Mouse (Mus musculus) heart, postnatal 10 days (tissue): ENCODE measurements at regions not wholly inside any gene's neighbourhood (a gene's known extent, or its start where the extent isn't known, plus 50 kb on each side); places are given as distances from the start of the nearest gene placed in this dataset.
A peak's percentile ranks its signal among the peaks of the same experiment; 100 is the strongest.

Experiments used
- DNase-seq, 2 experiments: peaks; one replicate each; pipeline ENCODE4 v3.0.0; 2021
- intact Hi-C: fragments of 180-260 bp; cut with DNase I; formaldehyde crosslinking; loops from one replicate; pipeline ENCODE4 v1.15.1; 2025

- intact Hi-C loops = no loop called here
- DNase-seq = no peak
Observed at GRCm38 (mm10) chr12:99093989-99094388, 173.6 kb downstream of the Ttc8 start.

- peak; percentile 91 to 95 for DNase-seq
- intact Hi-C loops = loop anchor here (1.0 to 5.0 kb wide), 5 partner anchors 55 to 765 kb away; no protein-coding TSS in a partner anchor
Observed at GRCm38 (mm10) chr12:99096930-99097617, 176.7 kb downstream of the Ttc8 start.

DNA sequence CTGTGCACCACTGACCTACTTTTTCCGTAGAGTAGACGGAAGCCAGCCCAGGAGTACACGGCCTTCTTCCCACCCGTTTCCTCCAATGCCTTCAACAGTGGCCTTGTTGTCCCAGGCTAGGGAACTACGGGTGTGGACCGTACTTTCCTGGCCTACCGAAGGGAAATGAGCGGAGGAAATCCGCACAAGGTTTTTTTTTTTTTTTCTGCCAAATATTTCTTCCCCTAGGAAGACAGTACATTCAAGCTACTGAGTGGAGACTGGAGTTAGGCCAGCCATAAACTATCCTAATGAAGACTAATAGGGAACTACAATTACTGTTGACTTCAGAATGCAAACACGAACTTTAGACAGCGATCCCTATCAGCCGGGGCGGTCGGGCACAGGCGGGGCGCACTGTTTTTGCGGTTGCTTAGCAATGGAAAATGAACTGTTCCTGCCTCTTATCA is 177.3 kb downstream of the Ttc8 start:
- peak in 1 of 2 experiments; percentile 35 for DNase-seq
- intact Hi-C loops = loop anchor here (1.0 to 5.0 kb wide), 5 partner anchors 55 to 765 kb away; no protein-coding TSS in a partner anchor

DNA sequence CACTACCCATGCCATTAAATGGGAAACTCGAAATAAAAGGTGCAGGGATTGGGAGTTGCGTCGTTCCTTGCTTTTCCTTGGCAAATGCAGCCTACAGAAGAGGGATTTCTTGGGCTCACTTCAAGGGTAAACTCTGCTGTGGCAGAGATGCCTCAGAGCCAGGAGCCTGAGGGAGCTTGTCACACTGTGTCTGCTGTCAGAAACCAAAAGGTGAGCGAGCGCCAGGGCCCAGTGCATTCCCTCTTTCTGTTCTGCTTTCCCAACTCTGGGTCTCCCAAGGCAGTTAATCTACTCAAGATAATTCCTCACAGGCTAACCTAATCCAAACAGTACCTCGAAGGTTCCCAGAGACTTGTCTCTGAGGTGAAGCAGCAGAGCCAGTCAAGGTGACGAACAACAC is 179.5 kb downstream of the Ttc8 start:
- DNase-seq = no peak
- intact Hi-C loops = loop anchor here (5.0 kb wide), 4 partner anchors 52 to 762 kb away; no protein-coding TSS in a partner anchor

- intact Hi-C loops = no loop called here
- no peak for DNase-seq
Observed at GRCm38 (mm10) chr12:99108616-99109015, 188.2 kb downstream of the Ttc8 start.

- DNase-seq = no peak
- intact Hi-C loops = no loop called here
Observed at GRCm38 (mm10) chr12:99113781-99114180, 193.4 kb downstream of the Ttc8 start.

GRCm38 (mm10) chr12:99116491-99116890 is 196.1 kb downstream of the Ttc8 start:
- intact Hi-C loops = no loop called here
- DNase-seq = no peak

GRCm38 (mm10) chr12:99118381-99119115 is 198.2 kb downstream of the Ttc8 start:
- intact Hi-C loops = no loop called here
- DNase-seq = no peak

DNA sequence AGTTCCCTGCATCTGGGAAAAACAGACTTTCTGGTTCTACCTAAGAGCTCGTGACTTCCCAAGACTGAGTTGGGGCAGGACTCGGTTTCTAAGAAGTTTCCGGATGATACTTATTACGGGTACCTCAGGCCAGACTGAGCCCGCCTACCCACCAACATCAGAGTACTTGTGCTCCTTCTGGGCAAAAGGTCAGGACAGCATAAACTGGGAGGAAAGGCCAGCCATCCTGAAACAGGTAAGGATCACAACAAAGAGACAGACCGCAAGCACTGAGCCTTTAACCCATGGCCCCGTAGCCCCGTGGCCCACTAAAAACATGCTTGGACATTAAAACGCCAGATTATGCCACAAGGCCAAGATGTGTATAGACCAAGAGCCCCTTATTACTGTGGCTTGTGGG is 199.6 kb downstream of the Ttc8 start:
- no peak for DNase-seq
- intact Hi-C loops = no loop called here

- DNase-seq = peak; percentile 32 to 40
Observed at GRCm38 (mm10) chr12:99123611-99124495, 203.5 kb downstream of the Ttc8 start.

GRCm38 (mm10) chr12:99126129-99126528 is 205.8 kb downstream of the Ttc8 start:
- intact Hi-C loops = no loop called here
- DNase-seq = no peak

More at GRCm38 (mm10) chr12:99123611-99124495, 203.5 kb downstream of the Ttc8 start:
- intact Hi-C loops = no loop called here
